Mouse (Mus musculus): ENCODE results near the gene Atg7. TPM values are rescaled to one million over a fixed set of nuclear protein-coding genes. Genes with fewer than 3 reads are reported as not detected.

Gene Atg7
- polyA plus RNA-seq, 1 experiment from 2014 or later: 20.8 TPM

DNA sequence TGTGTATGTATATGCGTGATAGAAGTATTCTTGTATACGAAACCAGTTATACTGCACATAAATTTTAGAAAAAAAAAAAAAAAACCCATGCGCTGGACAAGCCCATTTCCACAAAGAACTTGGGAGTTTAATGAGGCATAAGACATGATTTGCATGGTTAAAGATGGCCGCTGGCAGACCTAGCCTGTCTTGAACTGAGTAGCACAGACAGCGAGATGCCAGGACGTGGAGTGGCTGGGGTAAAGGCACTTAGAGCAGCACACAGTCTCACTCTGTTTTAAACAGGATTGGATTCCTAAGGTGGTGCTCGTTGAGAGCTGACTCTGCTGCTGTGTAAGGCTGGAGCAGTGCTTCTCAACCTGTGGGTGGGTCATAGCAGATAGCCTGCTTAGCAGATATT, 192.4 kb downstream of the Atg7 start:
- Histone ChIP-seq H3K4me1 (no peaks in the 10 kb centered on the region), H3K4me3 (no peak overlapping the region), H3K4me2 (replicated peaks) (no peak overlapping the region), H3K27ac (replicated peaks) (no peak overlapping the region), H3K9ac (replicated peaks) (no peak overlapping the region), H3K36me3 (no peaks in the 10 kb centered on the region), H3K9me3 (no peaks in the 10 kb centered on the region), H3K27me3 (no peaks in the 10 kb centered on the region)
- 74% methylated on average over 7 of the region's 7 CpGs for whole genome bisulfite sequencing
- no peak for ATAC-seq (replicated peaks)

DNA sequence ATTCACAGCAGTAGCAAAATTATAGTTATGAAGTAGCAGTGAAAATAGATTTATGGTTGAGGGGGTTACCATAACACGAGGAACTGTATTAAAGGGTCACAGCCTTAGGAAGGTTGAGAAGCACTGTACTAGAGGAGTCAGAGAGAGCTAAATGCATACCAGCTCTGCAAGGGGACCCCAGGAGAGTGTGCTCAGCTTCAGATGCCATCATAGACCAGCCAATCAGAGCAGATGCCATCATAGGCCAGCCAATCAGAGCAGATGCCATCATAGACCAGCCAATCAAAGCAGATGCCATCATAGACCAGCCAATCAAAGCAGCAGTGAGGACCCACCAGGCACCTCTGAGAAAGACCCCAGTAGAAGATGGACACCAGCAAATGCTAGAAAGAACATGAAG, 192.9 kb downstream of the Atg7 start:
- Histone ChIP-seq H3K4me3 (no peak overlapping the region), H3K27ac (replicated peaks) (no peak overlapping the region), H3K27me3 (no peaks in the 10 kb centered on the region), H3K4me1 (no peaks in the 10 kb centered on the region), H3K36me3 (no peaks in the 10 kb centered on the region), H3K9me3 (no peaks in the 10 kb centered on the region), H3K9ac (replicated peaks) (no peak overlapping the region), H3K4me2 (replicated peaks) (no peak overlapping the region)
- no peak for ATAC-seq (replicated peaks)
- WGBS: 96% methylated on average over 1 of the region's 1 CpGs

DNA sequence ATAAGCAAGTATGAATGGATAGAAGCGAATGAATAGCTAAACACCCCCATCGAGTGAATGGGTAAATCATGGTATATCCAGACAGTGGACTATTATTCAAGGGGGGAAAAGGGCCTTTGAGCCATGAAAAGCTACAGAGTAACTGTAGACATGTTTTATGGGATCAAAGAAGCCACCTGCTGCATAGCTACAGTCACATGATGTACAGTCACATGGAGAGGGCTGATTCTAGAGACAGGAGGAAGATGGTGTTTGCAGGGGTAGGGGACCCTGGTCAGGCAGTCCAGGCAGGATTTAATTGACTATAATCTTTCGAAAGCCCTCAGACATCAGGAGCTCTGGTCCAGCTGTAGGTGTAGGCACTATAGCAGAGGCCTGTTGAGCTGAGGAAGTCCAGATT, 193.5 kb downstream of the Atg7 start:
- H3K4me2 ChIP-seq (replicated peaks): no peak overlapping the region
- no peak for ATAC-seq (replicated peaks)
- no peaks in the 10 kb centered on the region for H3K9me3 ChIP-seq
- no peak overlapping the region for H3K27ac ChIP-seq (replicated peaks)
- no peaks in the 10 kb centered on the region for H3K36me3 ChIP-seq
- H3K4me3 ChIP-seq: no peak overlapping the region
- 52% methylated on average over 3 of the region's 3 CpGs for WGBS
- no peaks in the 10 kb centered on the region for H3K27me3 ChIP-seq
- H3K4me1 ChIP-seq: no peaks in the 10 kb centered on the region
- no peak overlapping the region for H3K9ac ChIP-seq (replicated peaks)

DNA sequence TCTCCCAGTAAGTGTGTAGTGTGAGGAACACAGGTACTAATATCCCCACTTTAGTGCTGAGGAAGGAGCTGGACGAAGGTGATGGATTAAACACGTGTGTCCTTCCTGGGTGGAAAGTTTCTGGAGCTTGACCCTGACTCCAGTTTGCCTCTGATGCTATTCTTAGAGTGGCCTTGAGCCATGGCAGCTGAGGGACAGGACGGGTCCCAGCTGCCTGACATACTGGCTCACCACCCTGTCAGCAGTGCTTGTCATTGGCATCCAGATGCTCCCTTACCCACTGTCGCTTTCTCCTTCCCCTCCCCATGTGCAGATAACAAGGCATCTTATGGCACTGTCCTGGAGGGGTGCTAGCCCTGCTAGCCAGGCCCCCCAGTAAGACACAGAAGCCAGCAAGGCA, 196.0 kb downstream of the Atg7 start:
- Histone ChIP-seq H3K27ac (replicated peaks) (no peak overlapping the region), H3K9me3 (no peaks in the 10 kb centered on the region), H3K36me3 (no peaks in the 10 kb centered on the region), H3K4me1 (no peaks in the 10 kb centered on the region), H3K4me2 (replicated peaks) (no peak overlapping the region), H3K27me3 (no peaks in the 10 kb centered on the region), H3K4me3 (no peak overlapping the region), H3K9ac (replicated peaks) (no peak overlapping the region)
- WGBS: 90% methylated on average over 4 of the region's 4 CpGs
- no peak for ATAC-seq (replicated peaks)

DNA sequence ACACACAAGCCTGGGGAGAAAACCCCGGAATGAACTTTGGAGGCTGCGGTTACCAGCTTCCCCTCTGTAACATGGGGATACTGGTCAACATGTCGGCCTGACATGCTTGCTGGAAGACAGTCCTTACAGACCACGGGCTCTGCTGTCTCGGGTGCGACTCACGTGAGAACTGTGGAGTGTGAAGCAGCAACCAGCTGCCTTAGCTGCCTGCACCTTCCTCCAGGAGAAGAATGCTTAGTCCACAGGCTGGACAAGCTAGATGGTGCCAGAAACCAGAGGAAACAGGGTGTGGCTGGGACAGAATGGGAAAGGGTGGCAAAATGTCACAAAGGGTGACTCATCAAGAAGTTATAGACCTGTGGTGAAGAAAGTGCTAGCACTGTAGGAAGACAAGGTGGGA, 197.1 kb downstream of the Atg7 start:
- no peak for ATAC-seq (replicated peaks)
- H3K9me3 ChIP-seq: no peaks in the 10 kb centered on the region
- H3K36me3 ChIP-seq: no peaks in the 10 kb centered on the region
- H3K9ac ChIP-seq (replicated peaks): no peak overlapping the region
- no peak overlapping the region for H3K4me2 ChIP-seq (replicated peaks)
- H3K27me3 ChIP-seq: no peaks in the 10 kb centered on the region
- no peaks in the 10 kb centered on the region for H3K4me1 ChIP-seq
- H3K27ac ChIP-seq (replicated peaks): no peak overlapping the region
- H3K4me3 ChIP-seq: no peak overlapping the region
- 92% methylated on average over 7 of the region's 7 CpGs for WGBS

DNA sequence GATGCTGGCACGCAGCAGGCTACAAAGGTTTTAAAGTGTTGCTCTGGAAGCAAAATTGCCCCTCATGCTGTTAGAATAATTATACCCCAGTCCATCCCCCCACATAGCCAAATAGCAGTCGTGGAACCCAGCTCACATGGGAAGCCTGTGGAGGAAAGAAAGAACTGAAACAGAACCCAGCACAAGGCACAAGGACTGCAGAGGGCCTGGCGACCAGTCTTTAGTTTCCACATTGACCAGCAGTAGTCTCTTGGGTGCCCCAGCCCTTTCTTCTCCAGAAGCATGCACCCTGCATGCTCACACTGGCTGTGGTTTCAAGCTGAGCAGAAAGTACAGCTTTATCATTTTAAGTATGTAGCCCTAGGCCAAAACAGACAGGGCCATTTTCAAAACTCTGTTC, 199.2 kb downstream of the Atg7 start:
- no peak overlapping the region for H3K9ac ChIP-seq (replicated peaks)
- H3K9me3 ChIP-seq: no peaks in the 10 kb centered on the region
- H3K36me3 ChIP-seq: no peaks in the 10 kb centered on the region
- peaks cover 5% of the 10 kb centered on the region for H3K4me1 ChIP-seq
- no peak overlapping the region for H3K4me3 ChIP-seq
- H3K27ac ChIP-seq (replicated peaks): no peak overlapping the region; the same call in 1 of the 2 replicates
- WGBS: 72% methylated on average over 3 of the region's 3 CpGs
- H3K4me2 ChIP-seq (replicated peaks): no peak overlapping the region
- no peak for ATAC-seq (replicated peaks)
- H3K27me3 ChIP-seq: no peaks in the 10 kb centered on the region

DNA sequence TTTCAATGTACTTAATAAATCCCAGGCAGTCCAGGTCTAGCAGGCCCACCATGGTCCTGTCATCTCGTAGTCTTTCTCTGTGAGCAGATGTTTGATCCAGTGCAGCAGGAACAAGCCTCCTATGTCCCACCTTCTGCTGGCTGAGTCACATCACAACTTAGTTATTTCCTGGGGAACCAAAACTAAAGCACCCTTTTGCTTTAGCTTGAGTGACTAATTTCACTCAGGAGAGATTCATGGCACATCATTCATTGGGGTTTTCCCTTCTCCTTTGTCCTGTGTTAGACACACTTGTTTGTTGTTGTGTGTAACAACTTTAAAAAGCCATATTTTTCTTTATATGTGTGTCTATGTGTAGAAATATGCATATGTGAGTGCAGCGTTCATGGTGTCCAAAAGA, 200.0 kb downstream of the Atg7 start:
- Histone ChIP-seq H3K4me2 (replicated peaks) (no peak overlapping the region), H3K27ac (replicated peaks) (no peak overlapping the region), H3K36me3 (no peaks in the 10 kb centered on the region), H3K9ac (replicated peaks) (no peak overlapping the region), H3K9me3 (no peaks in the 10 kb centered on the region), H3K4me1 (peaks cover 5% of the 10 kb centered on the region), H3K4me3 (no peak overlapping the region), H3K27me3 (no peaks in the 10 kb centered on the region)
- 97% methylated on average over 2 of the region's 2 CpGs for WGBS
- ATAC-seq (replicated peaks): no peak

DNA sequence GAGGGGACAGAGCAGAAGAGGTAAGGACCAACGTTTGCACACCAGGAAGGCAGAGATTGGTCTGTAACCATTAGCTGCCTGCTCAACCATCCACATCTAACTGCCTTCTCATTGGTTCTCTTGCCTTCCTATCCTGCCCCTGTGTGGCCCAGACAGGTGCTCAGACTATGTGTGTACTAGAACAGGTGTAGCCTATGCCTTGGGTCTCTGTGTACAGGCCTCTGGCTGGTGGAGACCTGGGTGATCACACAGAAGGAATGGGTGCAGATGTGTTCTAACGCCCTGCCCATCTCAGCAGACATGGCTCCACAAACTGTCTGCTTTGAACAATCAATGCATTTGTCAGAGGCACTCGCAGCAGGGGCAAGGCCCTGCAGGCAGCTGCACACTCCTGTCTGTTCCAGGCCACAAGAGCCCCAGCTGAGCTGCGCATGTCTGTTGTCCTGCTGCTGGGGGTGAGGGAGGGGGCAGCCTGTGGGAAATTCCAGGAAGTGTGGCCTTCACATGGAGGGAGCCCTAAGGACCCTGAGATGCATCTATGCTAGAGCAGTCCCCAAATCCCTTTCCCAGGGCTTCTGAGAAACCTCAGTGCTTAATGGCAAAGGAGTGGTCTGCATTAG, 203.4 kb downstream of the Atg7 start:
- peaks cover 7% of the 10 kb centered on the region for H3K4me1 ChIP-seq
- H3K9ac ChIP-seq (replicated peaks): no peak overlapping the region

DNA sequence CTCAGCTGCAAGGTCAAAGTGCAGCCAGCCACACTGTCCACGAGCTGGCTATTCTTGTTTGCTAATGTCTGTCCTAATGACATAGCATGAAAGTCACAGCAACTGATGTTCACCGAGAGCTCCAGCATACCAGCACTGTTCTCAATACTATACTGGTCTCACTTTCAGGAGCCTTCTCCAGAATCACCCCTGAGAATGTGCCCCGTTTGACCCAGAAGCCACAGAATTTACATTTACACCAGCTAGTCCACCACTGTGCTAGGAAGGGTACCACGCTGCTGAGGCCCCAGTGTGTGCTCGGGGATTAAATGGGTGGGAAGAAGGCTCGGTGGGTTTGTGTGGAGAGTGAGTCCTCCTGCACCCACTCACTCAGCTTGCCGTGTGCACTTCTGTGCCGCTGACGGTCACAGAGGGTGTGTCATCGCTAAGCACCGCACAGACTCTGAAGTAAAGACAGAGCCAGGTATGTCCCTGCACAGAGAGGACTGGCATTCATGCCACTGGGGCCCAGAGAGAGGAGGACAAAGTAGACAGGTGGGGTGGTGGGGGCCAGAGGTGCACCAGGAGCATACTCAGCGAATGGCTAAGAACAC, 204.8 kb downstream of the Atg7 start:
- no peak for ATAC-seq (replicated peaks)
- WGBS: 84% methylated on average over 12 of the region's 12 CpGs
- Histone ChIP-seq H3K4me3 (no peak overlapping the region), H3K9ac (replicated peaks) (no peak overlapping the region), H3K4me2 (replicated peaks) (no peak overlapping the region), H3K27ac (replicated peaks) (no peak overlapping the region), H3K4me1 (peaks cover 13% of the 10 kb centered on the region), H3K9me3 (no peaks in the 10 kb centered on the region), H3K27me3 (no peaks in the 10 kb centered on the region), H3K36me3 (no peaks in the 10 kb centered on the region)

More for the DNA sequence above, 203.4 kb downstream of the Atg7 start:
- 24% methylated on average over 4 of the region's 4 CpGs for WGBS
- H3K27ac ChIP-seq (replicated peaks): no peak overlapping the region
- H3K36me3 ChIP-seq: no peaks in the 10 kb centered on the region
- no peak overlapping the region for H3K4me2 ChIP-seq (replicated peaks)
- ATAC-seq (replicated peaks): no peak
- no peaks in the 10 kb centered on the region for H3K9me3 ChIP-seq
- no peaks in the 10 kb centered on the region for H3K27me3 ChIP-seq
- H3K4me3 ChIP-seq: no peak overlapping the region

DNA sequence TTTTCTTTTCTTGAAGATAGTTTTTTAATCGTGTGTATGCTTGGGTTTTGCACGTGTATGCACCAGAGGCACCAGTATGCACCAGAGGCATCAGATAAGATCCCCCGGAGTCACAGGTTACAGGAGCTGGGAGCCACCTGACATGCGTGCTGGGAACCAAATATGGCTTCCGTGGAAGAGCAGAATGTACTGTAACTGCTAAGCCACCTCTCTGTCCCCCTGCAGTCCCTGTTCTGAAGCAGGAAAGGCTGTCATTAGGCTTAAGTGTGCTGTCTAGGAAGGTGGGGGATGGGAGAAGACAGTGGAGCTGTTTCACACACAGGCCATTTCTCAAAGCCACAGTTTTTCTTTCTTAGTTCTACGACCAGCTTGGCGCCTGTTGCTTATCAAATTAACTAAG, 205.9 kb downstream of the Atg7 start:
- Histone ChIP-seq H3K9ac (replicated peaks) (no peak overlapping the region), H3K4me2 (replicated peaks) (no peak overlapping the region), H3K27me3 (no peaks in the 10 kb centered on the region), H3K9me3 (no peaks in the 10 kb centered on the region), H3K36me3 (no peaks in the 10 kb centered on the region), H3K27ac (replicated peaks) (no peak overlapping the region), H3K4me3 (no peak overlapping the region), H3K4me1 (peaks cover 16% of the 10 kb centered on the region)
- no peak for ATAC-seq (replicated peaks)
- WGBS: 64% methylated on average over 7 of the region's 7 CpGs

DNA sequence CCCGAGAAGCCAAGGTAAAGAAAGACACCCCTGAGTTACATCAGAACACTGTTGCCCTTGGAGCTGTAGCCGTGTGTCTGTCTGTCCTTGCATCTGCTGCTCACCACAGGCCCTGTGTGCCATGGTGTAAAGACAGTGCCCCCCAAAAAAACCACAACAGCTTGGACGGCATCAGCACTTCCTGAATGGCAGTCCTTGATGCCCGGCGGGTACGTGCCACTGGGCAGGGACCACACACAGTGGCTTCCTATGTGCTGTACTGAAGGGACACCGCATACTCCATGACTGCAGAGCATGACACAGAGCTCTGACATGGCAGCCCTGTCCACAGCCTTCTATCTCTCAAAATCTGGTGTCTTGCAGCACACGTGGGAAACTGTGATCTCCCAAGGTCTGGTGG, 206.9 kb downstream of the Atg7 start:
- Histone ChIP-seq H3K4me3 (no peak overlapping the region), H3K9ac (replicated peaks) (no peak overlapping the region), H3K4me1 (peaks cover 21% of the 10 kb centered on the region), H3K4me2 (replicated peaks) (no peak overlapping the region), H3K27ac (replicated peaks) (no peak overlapping the region), H3K36me3 (no peaks in the 10 kb centered on the region), H3K9me3 (no peaks in the 10 kb centered on the region), H3K27me3 (no peaks in the 10 kb centered on the region)
- no peak for ATAC-seq (replicated peaks)
- WGBS: 86% methylated on average over 8 of the region's 8 CpGs

DNA sequence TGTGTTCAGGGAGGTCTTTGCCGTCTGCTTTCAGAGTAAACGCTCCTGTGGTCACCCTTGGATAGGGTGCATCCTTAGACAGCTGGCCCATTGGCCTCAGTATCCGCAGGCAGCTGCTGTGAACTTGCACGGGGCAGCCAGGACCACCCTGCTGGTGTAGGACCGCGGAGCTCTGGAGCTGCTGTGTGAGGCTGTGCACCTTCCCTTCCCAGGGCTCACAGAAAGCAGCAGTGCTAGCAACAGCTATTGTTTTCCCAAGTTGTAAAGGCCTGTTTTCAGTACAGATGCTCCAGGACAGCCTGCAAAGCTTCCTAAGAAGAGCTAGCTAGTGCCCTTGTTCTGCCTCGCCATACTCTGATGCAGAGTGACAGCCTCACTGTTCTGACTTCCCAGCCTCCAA, 208.8 kb downstream of the Atg7 start:
- Histone ChIP-seq H3K4me3 (no peak overlapping the region), H3K27me3 (no peaks in the 10 kb centered on the region), H3K9me3 (no peaks in the 10 kb centered on the region), H3K4me2 (replicated peaks) (no peak overlapping the region), H3K9ac (replicated peaks) (no peak overlapping the region), H3K4me1 (peaks cover 16% of the 10 kb centered on the region), H3K36me3 (no peaks in the 10 kb centered on the region), H3K27ac (replicated peaks) (no peak overlapping the region)
- ATAC-seq (replicated peaks): no peak
- 28% methylated on average over 7 of the region's 7 CpGs for WGBS

DNA sequence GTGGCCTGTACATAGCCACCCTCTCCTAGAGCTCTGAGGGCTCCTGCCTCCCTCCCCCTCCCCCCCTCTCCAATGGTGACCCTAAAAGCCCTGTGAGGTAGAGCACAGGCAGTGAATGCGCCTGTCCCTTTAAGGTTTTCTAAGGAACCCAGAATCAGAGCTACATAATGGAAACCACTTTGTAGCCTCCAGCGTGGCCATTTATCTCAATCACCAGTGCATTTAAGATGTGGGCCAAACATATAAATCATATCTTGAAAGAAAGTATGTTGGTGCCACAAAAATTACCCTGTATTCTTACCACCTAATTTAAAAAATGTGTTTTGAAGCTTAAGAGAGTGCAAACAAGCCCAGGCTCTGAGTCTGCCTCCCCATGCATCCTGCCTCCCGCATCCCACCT, 209.8 kb downstream of the Atg7 start:
- ATAC-seq (replicated peaks): no peak
- Histone ChIP-seq H3K4me2 (replicated peaks) (no peak overlapping the region), H3K4me3 (no peak overlapping the region), H3K27ac (replicated peaks) (no peak overlapping the region), H3K36me3 (no peaks in the 10 kb centered on the region), H3K9ac (replicated peaks) (no peak overlapping the region), H3K4me1 (peaks cover 16% of the 10 kb centered on the region), H3K9me3 (no peaks in the 10 kb centered on the region), H3K27me3 (no peaks in the 10 kb centered on the region)
- 24% methylated on average over 3 of the region's 3 CpGs for WGBS

All from forebrain, embryonic 15.5 days (tissue).